Comparison of ENCODE assay signal across 16 mouse cellular contexts in genomic region chr16:33947664-33948571, GRCm38 (mm10). TPM values are rescaled to one million over a fixed set of nuclear protein-coding genes. Genes with fewer than 3 reads are reported as not detected.
DNase-seq lines count a peak whose midpoint lies in the region; ATAC-seq lines count a peak whose summit lies in the region.
"Had no signal": no experiment of that assay in that cellular context is flagged by ENCODE, and none has a peak within 500 bp of the region (broad histone marks: within the 10 kb centered on the region; RNA-seq: fewer than 3 reads in every experiment).

No protein-coding gene starts in this region.

- ATAC-seq in embryonic facial prominence, embryonic 14.5 days (ENCODE audit: low read depth) = no peak
- ATAC-seq in stomach, embryonic 15.5 days (ENCODE audit: insufficient read depth, low FRiP score, low read depth) = peak; percentile 65
- ATAC-seq: forebrain, embryonic 15.5 days; midbrain, embryonic 15.5 days had no signal

- peaks cover 30% of the 10 kb centered on the region for H3K36me3 ChIP-seq in embryonic facial prominence, embryonic 14.5 days (ENCODE audit: control insufficient read depth, insufficient read depth, low read length)
- H3K36me3 ChIP-seq in stomach, embryonic 15.5 days = no peaks in the 10 kb centered on the region
- H3K36me3 ChIP-seq: forebrain, embryonic 15.5 days; midbrain, embryonic 15.5 days had no signal

- H3K9ac ChIP-seq in embryonic facial prominence, embryonic 14.5 days (ENCODE audit: low read depth, low read length) = no peak overlapping the region
- H3K9ac ChIP-seq in stomach, embryonic 15.5 days = no peak overlapping the region
- H3K9ac ChIP-seq: forebrain, embryonic 15.5 days; midbrain, embryonic 15.5 days had no signal

- peak overlapping the region; percentile 58 for H3K27ac ChIP-seq in embryonic facial prominence, embryonic 14.5 days (replicated peaks; ENCODE audit: low read depth, low read length)
- H3K27ac ChIP-seq in stomach, embryonic 15.5 days = peak overlapping the region; percentile 26; the same call in 1 of the 2 replicates
- H3K27ac ChIP-seq: forebrain, embryonic 15.5 days; midbrain, embryonic 15.5 days had no signal

- no peaks in the 10 kb centered on the region for H3K9me3 ChIP-seq in embryonic facial prominence, embryonic 14.5 days (ENCODE audit: control insufficient read depth, low read length)
- no peaks in the 10 kb centered on the region for H3K9me3 ChIP-seq in stomach, embryonic 15.5 days
- H3K9me3 ChIP-seq: forebrain, embryonic 15.5 days; midbrain, embryonic 15.5 days had no signal

- H3K4me2 ChIP-seq in embryonic facial prominence, embryonic 14.5 days (ENCODE audit: low read depth, low read length) = no peak overlapping the region
- H3K4me2 ChIP-seq in stomach, embryonic 15.5 days = no peak overlapping the region
- H3K4me2 ChIP-seq: forebrain, embryonic 15.5 days; midbrain, embryonic 15.5 days had no signal

- DNase-seq in cerebellum, postnatal 14 days = peak; percentile 47 to 49
- DNase-seq in cerebellum, adult 8-10 months = no peak
- DNase-seq in kidney, postnatal 36 days = peak; percentile 47 to 60
- no peak for DNase-seq in kidney, postnatal 10 days
- no peak for DNase-seq in embryonic facial prominence, embryonic 14.5 days (ENCODE audit: low spot score)
- DNase-seq in adrenal gland, postnatal 14 days = no peak
- DNase-seq in frontal cortex, adult 2 months (ENCODE audit: extremely low spot score in 1 of 2, low spot score in 1 of 2) = no peak
- DNase-seq: B cell, adult 2 months; gastrocnemius, postnatal 10 days; heart, postnatal 36 days; layer of hippocampus, adult 9-11 months; lung, adult 18-20 months; thymus, adult 18-20 months had no signal

- no peaks in the 10 kb centered on the region for H3K27me3 ChIP-seq in embryonic facial prominence, embryonic 14.5 days (replicated peaks; ENCODE audit: control insufficient read depth, insufficient read depth, low read length)
- H3K27me3 ChIP-seq in stomach, embryonic 15.5 days (replicated peaks) = no peaks in the 10 kb centered on the region
- H3K27me3 ChIP-seq: forebrain, embryonic 15.5 days; midbrain, embryonic 15.5 days had no signal

- H3K4me3 ChIP-seq in embryonic facial prominence, embryonic 14.5 days (ENCODE audit: low read depth, low read length) = no peak overlapping the region
- H3K4me3 ChIP-seq in stomach, embryonic 15.5 days (replicated peaks) = no peak overlapping the region
- H3K4me3 ChIP-seq: forebrain, embryonic 15.5 days; midbrain, embryonic 15.5 days had no signal

- WGBS in embryonic facial prominence, embryonic 14.5 days = 79% methylated on average over 17 of the region's 17 CpGs
- WGBS in stomach, embryonic 15.5 days = 68% methylated on average over 17 of the region's 17 CpGs

- H3K4me1 ChIP-seq in embryonic facial prominence, embryonic 14.5 days (ENCODE audit: control insufficient read depth, insufficient read depth, low read length) = peaks cover 10% of the 10 kb centered on the region
- H3K4me1 ChIP-seq in stomach, embryonic 15.5 days = peaks cover 31% of the 10 kb centered on the region
- H3K4me1 ChIP-seq: midbrain, embryonic 15.5 days had no signal

RNA-seq across cellular contexts. Expression of gene Umps, which starts 18.9 kb away (rescaled TPM):
- polyA plus RNA-seq in embryonic facial prominence, embryonic 14.5 days (2014; fragmentation: Nextera tagmentation; extraction: Ambion mirVana) = 45.7 and 51.2 TPM in 2 replicates
- 56.3 and 61.1 TPM in 2 replicates for polyA plus RNA-seq in stomach, embryonic 15.5 days (2015; fragmentation: Nextera tagmentation; extraction: Ambion mirVana)
- 38.2 and 40.3 TPM in 2 replicates for total RNA-seq in adrenal gland, postnatal 14 days (2021)
- polyA plus RNA-seq in frontal cortex, adult 2 months (2012; rRNA removed) = 11.3 and 12.6 TPM in 2 replicates

Comparison
In these comparisons a context has a peak if more than half of its experiments do, and no peak if none do; other contexts are left out.
1. DNase-seq: peak in cerebellum, postnatal 14 days (2 of 2) and kidney, postnatal 36 days (2 of 2); none in cerebellum, adult 8-10 months (single experiment), kidney, postnatal 10 days (single experiment), embryonic facial prominence, embryonic 14.5 days (single experiment), adrenal gland, postnatal 14 days (single experiment) and frontal cortex, adult 2 months (0 of 2).